Mouse (Mus musculus) erythroblast, embryonic 14.5 days (primary cell): ENCODE data around the gene Tnpo2.

Experiments used
- GATA1 ChIP-seq: IDR thresholded peaks from 2 replicates; pipeline ENCODE4 v1.6.1; 2012; ENCODE audit warnings: low read length, inconsistent platforms, mixed read lengths
- TAL1 ChIP-seq: IDR thresholded peaks from 3 replicates; pipeline ENCODE4 v1.6.1; 2012; ENCODE audit warnings: low read length, inconsistent platforms, mixed read lengths

- TF ChIP-seq GATA1 = no peak
- no peak for TF ChIP-seq TAL1
Observed at GRCm38 (mm10) chr8:85067982-85068381, 31.3 kb downstream of the Tnpo2 start, which contains the start of gene Gm5741.
